31 mouse cellular contexts compared by ENCODE assay signal in genomic region chr6:141068861-141069467, GRCm38 (mm10).
DNase-seq lines count a peak whose midpoint lies in the region; ATAC-seq lines count a peak whose summit lies in the region.
"Had no signal": no experiment of that assay in that cellular context is flagged by ENCODE, and none has a peak within 500 bp of the region (broad histone marks: within the 10 kb centered on the region; RNA-seq: fewer than 3 reads in every experiment).

No protein-coding gene starts in this region.

- H3K27ac ChIP-seq in hindbrain, embryonic 11.5 days (ENCODE audit: low read depth, low read length), result no peak overlapping the region
- H3K27ac ChIP-seq in hindbrain, embryonic 13.5 days, result no peak overlapping the region
- no peak overlapping the region for H3K27ac ChIP-seq in forebrain, embryonic 16.5 days (ENCODE audit: low read length)
- H3K27ac ChIP-seq: embryonic facial prominence, embryonic 15.5 days; heart, embryonic 13.5 days; hindbrain, embryonic 15.5 days; intestine, embryonic 15.5 days; left cerebral cortex, adult 2 months; limb, embryonic 15.5 days; liver, embryonic 14.5 days; lung, embryonic 15.5 days; neural tube, embryonic 15.5 days had no signal

- DNase-seq in hindbrain, embryonic 11.5 days (ENCODE audit: low spot score), result peak; percentile 11
- DNase-seq in brain, adult 2 months (ENCODE audit: low read depth, low spot score), result peak; percentile 9
- DNase-seq in retina, embryonic 14.5 days (ENCODE audit: low spot score), result peak; percentile 69
- no peak for DNase-seq in urinary bladder, adult 18-20 months (ENCODE audit: low spot score in 2 of 2)
- no peak for DNase-seq in right cerebral cortex, adult 18-20 months
- DNase-seq: adrenal gland, adult 8-10 months; cerebellum, adult 2 months; cerebellum, postnatal 36 days; embryo, embryonic 11 days; gastrocnemius, postnatal 25 days; heart, adult 18-20 months; heart, postnatal 14 days; kidney, adult 8-10 months; kidney, postnatal 10 days; left cerebral cortex, postnatal 4 days; lung, postnatal 4 days; right cerebral cortex, postnatal 25 days; spleen, adult 18-20 months had no signal

- H3K4me1 ChIP-seq in hindbrain, embryonic 11.5 days (replicated peaks; ENCODE audit: control insufficient read depth, insufficient read depth, low read length), result no peaks in the 10 kb centered on the region
- H3K4me1 ChIP-seq in hindbrain, embryonic 13.5 days (replicated peaks), result no peaks in the 10 kb centered on the region
- H3K4me1 ChIP-seq in forebrain, embryonic 16.5 days (replicated peaks; ENCODE audit: control insufficient read depth, insufficient read depth, low read length), result 0 out of 2 replicates have a peak, but pooled peaks cover 4% of the 10 kb centered on the region
- H3K4me1 ChIP-seq: embryonic facial prominence, embryonic 15.5 days; heart, embryonic 13.5 days; hindbrain, embryonic 15.5 days; intestine, embryonic 15.5 days; limb, embryonic 15.5 days; lung, embryonic 15.5 days; neural tube, embryonic 15.5 days had no signal

- no peaks in the 10 kb centered on the region for H3K36me3 ChIP-seq in hindbrain, embryonic 11.5 days (ENCODE audit: control insufficient read depth, insufficient read depth, low read length)
- H3K36me3 ChIP-seq in hindbrain, embryonic 13.5 days, result no peaks in the 10 kb centered on the region
- no peaks in the 10 kb centered on the region for H3K36me3 ChIP-seq in forebrain, embryonic 16.5 days (ENCODE audit: control insufficient read depth, insufficient read depth)
- H3K36me3 ChIP-seq: embryonic facial prominence, embryonic 15.5 days; heart, embryonic 13.5 days; hindbrain, embryonic 15.5 days; intestine, embryonic 15.5 days; limb, embryonic 15.5 days; lung, embryonic 15.5 days; neural tube, embryonic 15.5 days had no signal

- H3K4me2 ChIP-seq in hindbrain, embryonic 11.5 days (replicated peaks; ENCODE audit: low read depth, low read length), result no peak overlapping the region
- no peak overlapping the region for H3K4me2 ChIP-seq in hindbrain, embryonic 13.5 days
- no peak overlapping the region for H3K4me2 ChIP-seq in forebrain, embryonic 16.5 days (ENCODE audit: low read length)
- H3K4me2 ChIP-seq: embryonic facial prominence, embryonic 15.5 days; heart, embryonic 13.5 days; hindbrain, embryonic 15.5 days; intestine, embryonic 15.5 days; limb, embryonic 15.5 days; lung, embryonic 15.5 days; neural tube, embryonic 15.5 days had no signal

- ATAC-seq in hindbrain, embryonic 11.5 days (ENCODE audit: low FRiP score), result peak; percentile 55
- no peak for ATAC-seq in hindbrain, embryonic 13.5 days (ENCODE audit: low FRiP score)
- peak; percentile 36; the same call in 1 of the 2 replicates for ATAC-seq in forebrain, embryonic 16.5 days
- ATAC-seq: intestine, embryonic 15.5 days; Patski had no signal

- no peak overlapping the region for H3K4me3 ChIP-seq in hindbrain, embryonic 11.5 days (ENCODE audit: low read depth, low read length)
- no peak overlapping the region for H3K4me3 ChIP-seq in hindbrain, embryonic 13.5 days
- H3K4me3 ChIP-seq in forebrain, embryonic 16.5 days (replicated peaks; ENCODE audit: low read length), result no peak overlapping the region
- H3K4me3 ChIP-seq: embryonic facial prominence, embryonic 15.5 days; heart, embryonic 13.5 days; hindbrain, embryonic 15.5 days; intestine, embryonic 15.5 days; left cerebral cortex, adult 2 months; limb, embryonic 15.5 days; lung, embryonic 15.5 days; myocyte; neural tube, embryonic 15.5 days had no signal

- no peaks in the 10 kb centered on the region for H3K9me3 ChIP-seq in hindbrain, embryonic 11.5 days (ENCODE audit: control insufficient read depth, low read length)
- H3K9me3 ChIP-seq in hindbrain, embryonic 13.5 days, result no peaks in the 10 kb centered on the region
- H3K9me3 ChIP-seq in forebrain, embryonic 16.5 days (ENCODE audit: control insufficient read depth, low read length), result no peaks in the 10 kb centered on the region
- H3K9me3 ChIP-seq: embryonic facial prominence, embryonic 15.5 days; hindbrain, embryonic 15.5 days; intestine, embryonic 15.5 days; limb, embryonic 15.5 days; lung, embryonic 15.5 days; neural tube, embryonic 15.5 days had no signal

- WGBS in hindbrain, embryonic 11.5 days, result 46% methylated on average over 6 of the region's 6 CpGs
- WGBS in hindbrain, embryonic 13.5 days, result 39% methylated on average over 6 of the region's 6 CpGs
- 31% methylated on average over 6 of the region's 6 CpGs for WGBS in forebrain, embryonic 16.5 days

- no peaks in the 10 kb centered on the region for H3K27me3 ChIP-seq in hindbrain, embryonic 11.5 days (ENCODE audit: control insufficient read depth, insufficient read depth, low read length)
- no peaks in the 10 kb centered on the region for H3K27me3 ChIP-seq in hindbrain, embryonic 13.5 days
- H3K27me3 ChIP-seq in forebrain, embryonic 16.5 days (replicated peaks; ENCODE audit: control insufficient read depth, insufficient read depth, low read length), result no peaks in the 10 kb centered on the region
- H3K27me3 ChIP-seq: embryonic facial prominence, embryonic 15.5 days; heart, embryonic 13.5 days; hindbrain, embryonic 15.5 days; intestine, embryonic 15.5 days; limb, embryonic 15.5 days; lung, embryonic 15.5 days; neural tube, embryonic 15.5 days; Patski had no signal

- no peak overlapping the region for H3K9ac ChIP-seq in hindbrain, embryonic 11.5 days (ENCODE audit: low read depth, low read length)
- no peak overlapping the region for H3K9ac ChIP-seq in hindbrain, embryonic 13.5 days
- H3K9ac ChIP-seq in forebrain, embryonic 16.5 days (replicated peaks; ENCODE audit: low read depth, low read length), result no peak overlapping the region
- H3K9ac ChIP-seq: embryonic facial prominence, embryonic 15.5 days; heart, embryonic 13.5 days; hindbrain, embryonic 15.5 days; intestine, embryonic 15.5 days; limb, embryonic 15.5 days; liver, embryonic 14.5 days; lung, embryonic 15.5 days; neural tube, embryonic 15.5 days had no signal

Comparison
In these comparisons a context has a peak if more than half of its experiments do, and no peak if none do; other contexts are left out.
1. DNase-seq: peak in hindbrain, embryonic 11.5 days (single experiment), brain, adult 2 months (single experiment) and retina, embryonic 14.5 days (single experiment); none in urinary bladder, adult 18-20 months (0 of 2) and right cerebral cortex, adult 18-20 months (single experiment).